Mouse (Mus musculus) kidney, adult 10 weeks (tissue): ENCODE measurements around the gene Ebi3. TPM values are rescaled to one million over a fixed set of nuclear protein-coding genes. Genes with fewer than 3 reads are reported as not detected.

ENCODE experiments used
- polyA plus RNA-seq: library from polyadenylated mRNA; stranded (reverse); fragments of 350-450 nt; fragmentation: Illumina TruSeq; extraction: RNeasy Lipid Tissue Mini Kit (QIAGEN cat#74804); gene quantifications from one replicate; pipeline ENCODE4 v1.2.3, GENCODE M21; 2014; ENCODE audit warnings: low read depth, low replicate concordance

Gene Ebi3
- polyA plus RNA-seq: not detected

GRCm38 (mm10) chr17:55952447-55953027 is at the start of gene Ebi3:
Gene Ebi3, plus strand, starts transcription at chr17:55952640.

GRCm38 (mm10) chr17:55949400-55949799 is 3.0 kb upstream of the Ebi3 start, which contains the start of gene Zfp119b:
Gene Zfp119b, minus strand, starts transcription at chr17:55949500.

GRCm38 (mm10) chr17:55958918-55959728 is 6.7 kb downstream of the Ebi3 start, which contains the start of gene Yju2:
Gene Yju2, plus strand, starts transcription at chr17:55959099.

GRCm38 (mm10) chr17:55969966-55970891 is 17.8 kb downstream of the Ebi3 start, which contains the start of gene Shd:
Gene Shd, plus strand, starts transcription at chr17:55970467.

GRCm38 (mm10) chr17:55986030-55986961 is 33.9 kb downstream of the Ebi3 start, which contains the start of gene Fsd1:
Gene Fsd1, plus strand, starts transcription at chr17:55986509.

GRCm38 (mm10) chr17:56005415-56006061 is 53.1 kb downstream of the Ebi3 start, which contains the start of the genes Stap2 and Mpnd:
Gene Stap2, minus strand, starts transcription at chr17:56005584.
Gene Mpnd, plus strand, starts transcription at chr17:56005711.

Other genes starting within 250 kb of the Ebi3 start
- gene Pot1b, start 240.0 kb upstream of the Ebi3 start, polyA plus RNA-seq: 10.4 TPM
- gene Adgre4, start 202.7 kb upstream of the Ebi3 start, polyA plus RNA-seq: 0.12 TPM
- gene Zfp119a, start 73.7 kb upstream of the Ebi3 start, polyA plus RNA-seq: 23.5 TPM
- 38.6 TPM for gene Zfp959, start 60.5 kb upstream of the Ebi3 start, polyA plus RNA-seq
- 22.8 TPM for gene Zfp119b, start 3.1 kb upstream of the Ebi3 start, polyA plus RNA-seq
- 0.57 TPM for gene Yju2, start 6.5 kb downstream of the Ebi3 start, polyA plus RNA-seq
- not detected for gene Shd, start 17.8 kb downstream of the Ebi3 start, polyA plus RNA-seq
- not detected for gene Fsd1, start 33.9 kb downstream of the Ebi3 start, polyA plus RNA-seq
- gene Stap2, start 52.9 kb downstream of the Ebi3 start, polyA plus RNA-seq: 1.2 TPM
- 0.44 TPM for gene Mpnd, start 53.1 kb downstream of the Ebi3 start, polyA plus RNA-seq
- gene Sh3gl1, start 84.0 kb downstream of the Ebi3 start, polyA plus RNA-seq: 0.32 TPM
- 0.20 TPM for gene Chaf1a, start 87.8 kb downstream of the Ebi3 start, polyA plus RNA-seq
- gene Ubxn6, start 122.4 kb downstream of the Ebi3 start, polyA plus RNA-seq: 14.1 TPM
- gene Hdgfl2, start 127.0 kb downstream of the Ebi3 start, polyA plus RNA-seq: 1.5 TPM
- gene Plin4, start 157.2 kb downstream of the Ebi3 start, polyA plus RNA-seq: 0.20 TPM
- gene Plin5, start 165.0 kb downstream of the Ebi3 start, polyA plus RNA-seq: 0.89 TPM
- gene Lrg1, start 169.4 kb downstream of the Ebi3 start, polyA plus RNA-seq: not detected
- not detected for gene Sema6b, start 187.7 kb downstream of the Ebi3 start, polyA plus RNA-seq
- 0.49 TPM for gene Tnfaip8l1, start 209.8 kb downstream of the Ebi3 start, polyA plus RNA-seq
- 9.2 TPM for gene Mydgf, start 231.3 kb downstream of the Ebi3 start, polyA plus RNA-seq